Mouse (Mus musculus): ENCODE measurements around the gene Il1rl1. TPM values are rescaled to one million over a fixed set of nuclear protein-coding genes. Genes with fewer than 3 reads are reported as not detected.

Il1rl1 gene
- polyA plus RNA-seq, 1 experiment from 2014 or later, result not detected

- no peaks in the 10 kb centered on the region for H3K27me3 ChIP-seq
- no peaks in the 10 kb centered on the region for H3K9me3 ChIP-seq
- ATAC-seq (ENCODE audit: low FRiP score), result no peak
- H3K4me2 ChIP-seq, result no peak overlapping the region
- WGBS, result 71% methylated on average over 7 of the region's 7 CpGs
- no peak overlapping the region for H3K9ac ChIP-seq
- H3K4me3 ChIP-seq (replicated peaks), result no peak overlapping the region
- no peak overlapping the region for H3K27ac ChIP-seq
- no peaks in the 10 kb centered on the region for H3K36me3 ChIP-seq (replicated peaks)
- H3K4me1 ChIP-seq, result no peaks in the 10 kb centered on the region
Measured at GRCm38 (mm10) chr1:40414863-40415656, 14.3 kb upstream of the Il1rl1 start.

GRCm38 (mm10) chr1:40417034-40417433 lies 12.3 kb upstream of the Il1rl1 start:
- H3K36me3 ChIP-seq (replicated peaks), result no peaks in the 10 kb centered on the region
- H3K9me3 ChIP-seq, result no peaks in the 10 kb centered on the region
- WGBS, result 91% methylated on average over 2 of the region's 2 CpGs
- no peak for ATAC-seq (ENCODE audit: low FRiP score)
- H3K4me1 ChIP-seq, result no peaks in the 10 kb centered on the region
- no peak overlapping the region for H3K27ac ChIP-seq
- no peak overlapping the region for H3K9ac ChIP-seq
- no peak overlapping the region for H3K4me3 ChIP-seq (replicated peaks)
- H3K4me2 ChIP-seq, result no peak overlapping the region
- H3K27me3 ChIP-seq, result no peaks in the 10 kb centered on the region

DNA sequence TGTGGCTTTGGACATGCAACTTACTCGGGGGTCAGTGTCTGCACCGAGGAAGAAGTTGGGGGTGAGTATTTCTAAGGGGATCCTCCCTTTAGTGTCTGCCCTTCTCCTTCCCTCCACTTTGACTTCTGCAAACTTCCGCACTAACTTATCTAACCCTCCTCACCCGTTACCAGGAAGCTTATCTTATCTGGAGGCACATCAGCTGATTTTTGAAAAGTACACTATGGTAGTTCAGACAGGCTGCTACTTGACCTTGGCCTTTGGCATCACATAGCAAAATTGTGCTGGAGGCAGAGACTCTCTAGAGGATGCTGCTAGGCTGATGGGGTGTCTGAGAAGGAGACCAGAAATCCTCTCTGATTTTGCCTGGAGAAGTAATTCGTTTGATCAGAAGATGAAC lies 10.9 kb upstream of the Il1rl1 start:
- Histone ChIP-seq H3K4me2 (no peak overlapping the region), H3K9ac (no peak overlapping the region), H3K4me3 (replicated peaks) (no peak overlapping the region), H3K9me3 (no peaks in the 10 kb centered on the region), H3K27me3 (no peaks in the 10 kb centered on the region), H3K36me3 (replicated peaks) (no peaks in the 10 kb centered on the region), H3K4me1 (no peaks in the 10 kb centered on the region), H3K27ac (no peak overlapping the region)
- ATAC-seq (ENCODE audit: low FRiP score), result no peak
- 85% methylated on average over 5 of the region's 5 CpGs for whole genome bisulfite sequencing

DNA sequence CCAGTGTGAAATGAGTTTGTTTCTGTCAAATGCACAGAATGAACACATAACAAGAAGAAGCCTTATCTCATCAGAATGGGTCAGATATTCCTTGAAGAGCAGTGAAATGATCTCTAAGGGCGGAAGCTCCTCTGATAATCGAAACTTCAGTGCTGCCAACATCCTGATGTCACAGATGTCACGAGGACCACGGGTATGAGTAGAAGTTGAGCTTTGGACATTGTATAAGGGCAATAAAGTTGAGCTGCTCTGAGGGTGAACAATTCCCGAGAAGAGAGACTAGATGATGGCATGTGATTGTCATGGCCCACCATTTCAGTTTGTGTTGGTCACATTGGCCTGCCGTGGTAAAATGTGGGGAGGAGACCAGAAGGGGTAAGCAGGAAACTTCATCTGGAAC lies 5.5 kb upstream of the Il1rl1 start:
- WGBS, result 86% methylated on average over 6 of the region's 6 CpGs
- no peaks in the 10 kb centered on the region for H3K36me3 ChIP-seq (replicated peaks)
- no peak for ATAC-seq (ENCODE audit: low FRiP score)
- H3K4me3 ChIP-seq (replicated peaks), result no peak overlapping the region
- no peaks in the 10 kb centered on the region for H3K9me3 ChIP-seq
- H3K27me3 ChIP-seq, result no peaks in the 10 kb centered on the region
- no peak overlapping the region for H3K4me2 ChIP-seq
- H3K4me1 ChIP-seq, result no peaks in the 10 kb centered on the region
- H3K9ac ChIP-seq, result no peak overlapping the region
- no peak overlapping the region for H3K27ac ChIP-seq

DNA sequence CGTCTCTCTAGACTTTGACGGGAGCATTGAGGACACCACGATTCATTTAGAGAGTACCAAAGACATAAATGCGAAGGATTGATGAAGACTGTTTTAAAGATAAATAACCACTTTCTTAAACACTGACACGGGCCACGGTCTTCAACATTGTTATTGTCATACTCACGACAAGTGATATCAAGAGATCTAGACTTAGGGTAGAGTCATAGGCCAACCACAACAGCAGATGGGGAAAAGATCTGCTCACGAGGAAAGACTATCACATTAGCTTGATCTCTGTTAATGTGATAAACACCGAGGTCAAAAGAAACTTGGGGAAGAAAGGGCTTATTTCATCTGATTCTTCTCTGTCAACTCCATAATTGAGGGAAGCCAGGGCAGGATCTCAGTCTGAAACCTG lies 2.1 kb upstream of the Il1rl1 start:
- Histone ChIP-seq H3K4me2 (no peak overlapping the region), H3K27ac (no peak overlapping the region), H3K9ac (no peak overlapping the region), H3K9me3 (no peaks in the 10 kb centered on the region), H3K36me3 (replicated peaks) (no peaks in the 10 kb centered on the region), H3K4me3 (replicated peaks) (no peak overlapping the region), H3K4me1 (no peaks in the 10 kb centered on the region), H3K27me3 (no peaks in the 10 kb centered on the region)
- ATAC-seq (ENCODE audit: low FRiP score), result no peak
- 93% methylated on average over 9 of the region's 9 CpGs for WGBS

GRCm38 (mm10) chr1:40427901-40428300 lies 1.5 kb upstream of the Il1rl1 start:
- 94% methylated on average over 1 of the region's 1 CpGs for WGBS
- no peak for ATAC-seq (ENCODE audit: low FRiP score)
- no peaks in the 10 kb centered on the region for H3K36me3 ChIP-seq (replicated peaks)

GRCm38 (mm10) chr1:40430143-40430834 lies 919 bp downstream of the Il1rl1 start:
- H3K9me3 ChIP-seq, result no peaks in the 10 kb centered on the region
- H3K27me3 ChIP-seq, result no peaks in the 10 kb centered on the region
- H3K4me2 ChIP-seq, result no peak overlapping the region
- H3K4me3 ChIP-seq (replicated peaks), result no peak overlapping the region
- ATAC-seq (ENCODE audit: low FRiP score), result no peak
- H3K9ac ChIP-seq, result no peak overlapping the region
- 82% methylated on average over 4 of the region's 4 CpGs for WGBS
- H3K36me3 ChIP-seq (replicated peaks), result no peaks in the 10 kb centered on the region
- no peaks in the 10 kb centered on the region for H3K4me1 ChIP-seq
- H3K27ac ChIP-seq, result no peak overlapping the region

More at GRCm38 (mm10) chr1:40427901-40428300, 1.5 kb upstream of the Il1rl1 start:
- Histone ChIP-seq H3K9me3 (no peaks in the 10 kb centered on the region), H3K9ac (no peak overlapping the region), H3K27me3 (no peaks in the 10 kb centered on the region), H3K4me2 (no peak overlapping the region), H3K4me1 (no peaks in the 10 kb centered on the region), H3K27ac (no peak overlapping the region), H3K4me3 (replicated peaks) (no peak overlapping the region)

GRCm38 (mm10) chr1:40432169-40432568 lies 2.8 kb downstream of the Il1rl1 start:
- no peak for ATAC-seq (ENCODE audit: low FRiP score)
- Histone ChIP-seq H3K27me3 (no peaks in the 10 kb centered on the region), H3K4me2 (no peak overlapping the region), H3K9me3 (no peaks in the 10 kb centered on the region), H3K9ac (no peak overlapping the region), H3K36me3 (replicated peaks) (no peaks in the 10 kb centered on the region), H3K4me1 (no peaks in the 10 kb centered on the region), H3K4me3 (replicated peaks) (no peak overlapping the region), H3K27ac (no peak overlapping the region)
- 96% methylated on average over 2 of the region's 2 CpGs for WGBS

GRCm38 (mm10) chr1:40435936-40436335 lies 6.6 kb downstream of the Il1rl1 start:
- Histone ChIP-seq H3K27me3 (no peaks in the 10 kb centered on the region), H3K4me3 (replicated peaks) (no peak overlapping the region), H3K4me2 (no peak overlapping the region), H3K9me3 (no peaks in the 10 kb centered on the region), H3K9ac (no peak overlapping the region), H3K36me3 (replicated peaks) (no peaks in the 10 kb centered on the region), H3K4me1 (no peaks in the 10 kb centered on the region), H3K27ac (no peak overlapping the region)
- 89% methylated on average over 3 of the region's 3 CpGs for WGBS
- no peak for ATAC-seq (ENCODE audit: low FRiP score)

GRCm38 (mm10) chr1:40437340-40437739 lies 8.0 kb downstream of the Il1rl1 start:
- WGBS, result 97% methylated on average over 2 of the region's 2 CpGs
- Histone ChIP-seq H3K4me3 (replicated peaks) (no peak overlapping the region), H3K27ac (no peak overlapping the region), H3K4me2 (no peak overlapping the region), H3K9me3 (no peaks in the 10 kb centered on the region), H3K9ac (no peak overlapping the region), H3K4me1 (no peaks in the 10 kb centered on the region), H3K27me3 (no peaks in the 10 kb centered on the region), H3K36me3 (replicated peaks) (no peaks in the 10 kb centered on the region)
- ATAC-seq (ENCODE audit: low FRiP score), result no peak

GRCm38 (mm10) chr1:40439504-40439903 lies 10.1 kb downstream of the Il1rl1 start:
- Histone ChIP-seq H3K4me3 (replicated peaks) (no peak overlapping the region), H3K36me3 (replicated peaks) (no peaks in the 10 kb centered on the region), H3K27me3 (no peaks in the 10 kb centered on the region), H3K27ac (no peak overlapping the region), H3K4me1 (no peaks in the 10 kb centered on the region), H3K4me2 (no peak overlapping the region), H3K9me3 (no peaks in the 10 kb centered on the region), H3K9ac (no peak overlapping the region)
- WGBS, result 75% methylated on average over 8 of the region's 8 CpGs
- ATAC-seq (ENCODE audit: low FRiP score), result no peak

GRCm38 (mm10) chr1:40444800-40445199 lies 15.4 kb downstream of the Il1rl1 start:
- H3K4me1 ChIP-seq, result no peaks in the 10 kb centered on the region
- WGBS, result 94% methylated on average over 3 of the region's 3 CpGs
- ATAC-seq (ENCODE audit: low FRiP score), result no peak

More at GRCm38 (mm10) chr1:40444800-40445199, 15.4 kb downstream of the Il1rl1 start:
- H3K27me3 ChIP-seq, result no peaks in the 10 kb centered on the region
- H3K9ac ChIP-seq, result no peak overlapping the region
- H3K27ac ChIP-seq, result no peak overlapping the region
- H3K4me2 ChIP-seq, result no peak overlapping the region
- no peaks in the 10 kb centered on the region for H3K36me3 ChIP-seq (replicated peaks)
- no peak overlapping the region for H3K4me3 ChIP-seq (replicated peaks)
- H3K9me3 ChIP-seq, result no peaks in the 10 kb centered on the region
